Mouse (Mus musculus) testis, postnatal 14 days (tissue): ENCODE results near the gene S1pr2.

Experiments used
- DNase-seq: peaks from one replicate; pipeline ENCODE4 v3.0.0; 2021; ENCODE audit warnings: low spot score

Gene S1pr2

GRCm38 (mm10) chr9:20966747-20967146, 9.8 kb downstream of the S1pr2 start:
- no peak for DNase-seq

- no peak for DNase-seq
Observed at GRCm38 (mm10) chr9:20966008-20966407, 10.6 kb downstream of the S1pr2 start.

- DNase-seq, result no peak
Observed at GRCm38 (mm10) chr9:20965606-20966005, 11.0 kb downstream of the S1pr2 start.

- no peak for DNase-seq
Observed at GRCm38 (mm10) chr9:20961557-20961956, 15.0 kb downstream of the S1pr2 start.

GRCm38 (mm10) chr9:20959430-20959938, 17.1 kb downstream of the S1pr2 start, which contains the start of gene Dnmt1:
Gene Dnmt1 (minus strand): TSS chr9:20959888.
- no peak for DNase-seq

GRCm38 (mm10) chr9:20956989-20957388, 19.6 kb downstream of the S1pr2 start:
- DNase-seq, result no peak

- DNase-seq, result peak; percentile 96
Observed at GRCm38 (mm10) chr9:20952520-20953227, 23.9 kb downstream of the S1pr2 start.

GRCm38 (mm10) chr9:20951966-20952519, 24.5 kb downstream of the S1pr2 start:
- no peak for DNase-seq

- DNase-seq, result no peak
Observed at GRCm38 (mm10) chr9:20951441-20951840, 25.1 kb downstream of the S1pr2 start.

GRCm38 (mm10) chr9:20950419-20950818, 26.2 kb downstream of the S1pr2 start:
- DNase-seq, result no peak

GRCm38 (mm10) chr9:20946066-20946880, 30.3 kb downstream of the S1pr2 start:
- no peak for DNase-seq

GRCm38 (mm10) chr9:20944697-20945370, 31.7 kb downstream of the S1pr2 start:
- DNase-seq, result no peak

GRCm38 (mm10) chr9:20943911-20944310, 32.7 kb downstream of the S1pr2 start:
- DNase-seq, result no peak

GRCm38 (mm10) chr9:20943396-20943795, 33.2 kb downstream of the S1pr2 start:
- no peak for DNase-seq

GRCm38 (mm10) chr9:20923258-20923657, 53.3 kb downstream of the S1pr2 start:
- DNase-seq, result no peak

GRCm38 (mm10) chr9:20916160-20916559, 60.4 kb downstream of the S1pr2 start:
- no peak for DNase-seq
